Mouse (Mus musculus) C2C12 (cell line): Measurements from ENCODE around the gene Gm20388.

Source experiments
- CEBPB ChIP-seq: IDR thresholded peaks from one replicate; pipeline ENCODE4 v1.6.1; 2011; ENCODE audit warnings: low read depth, mild to moderate bottlenecking, control low read depth, moderate library complexity
- CTCF ChIP-seq: IDR thresholded peaks from one replicate; pipeline ENCODE4 v1.5.1; 2011; ENCODE audit not compliant: control insufficient read depth, insufficient read depth, insufficient read length
- FOSL1 ChIP-seq: IDR thresholded peaks from one replicate; pipeline ENCODE4 v1.8.0; 2011; ENCODE audit warnings: mild to moderate bottlenecking, low read length; ENCODE audit not compliant: poor library complexity, insufficient read depth, severe bottlenecking
- MAX ChIP-seq: IDR thresholded peaks from one replicate; pipeline ENCODE4 v1.6.1; 2011; ENCODE audit warnings: mild to moderate bottlenecking, control low read depth
- MYOD1 ChIP-seq: IDR thresholded peaks from one replicate; pipeline ENCODE4 v1.6.1; 2011; ENCODE audit warnings: low read depth; ENCODE audit not compliant: control insufficient read depth, insufficient read length
- MYOG ChIP-seq: IDR thresholded peaks from one replicate; pipeline ENCODE4 v1.6.1; 2011; ENCODE audit not compliant: control insufficient read depth, insufficient read length; ENCODE audit errors: extremely low read depth
- USF1 ChIP-seq: IDR thresholded peaks from one replicate; pipeline ENCODE4 v1.6.1; 2011; ENCODE audit warnings: low read depth, mild to moderate bottlenecking, control low read depth, moderate library complexity

DNA sequence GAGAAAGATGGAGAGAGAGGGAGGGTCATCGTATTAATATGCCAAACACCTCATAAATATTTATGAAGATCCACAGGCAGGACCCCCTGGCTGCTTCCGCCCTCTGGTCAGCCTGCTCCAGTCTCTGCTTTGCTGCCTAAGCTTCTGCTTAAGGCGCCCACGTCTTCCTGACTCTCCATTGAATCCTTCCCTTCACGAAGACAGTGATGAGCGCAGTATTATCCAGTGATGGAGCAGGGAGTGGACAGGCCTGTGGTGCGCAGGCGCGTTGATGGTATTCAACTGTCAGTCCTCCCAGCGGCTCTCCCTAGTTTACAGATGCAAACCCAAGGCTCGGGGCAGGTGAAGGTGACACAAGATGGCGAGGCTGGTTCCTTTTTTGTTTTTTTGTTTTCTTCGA lies 985.6 kb downstream of the Gm20388 start:
- TF ChIP-seq MYOG (no peak), USF1 (no peak), MAX (no peak), CEBPB (no peak), MYOD1 (no peak), CTCF (no peak), FOSL1 (no peak)
